Mouse (Mus musculus) retina, postnatal 1 day (tissue): ENCODE results near the gene Ccar1.
A peak's percentile ranks its signal among the peaks of the same experiment; 100 is the strongest.
"Not testable (repeated sequence)": the region's sequence is repeated elsewhere in the genome, so short reads cannot be mapped to it uniquely, and the experiment has no call there.

Experiments used
- DNase-seq: peaks from one replicate; pipeline ENCODE4 v3.0.0-alpha.2; 2012

The Ccar1 gene

DNA sequence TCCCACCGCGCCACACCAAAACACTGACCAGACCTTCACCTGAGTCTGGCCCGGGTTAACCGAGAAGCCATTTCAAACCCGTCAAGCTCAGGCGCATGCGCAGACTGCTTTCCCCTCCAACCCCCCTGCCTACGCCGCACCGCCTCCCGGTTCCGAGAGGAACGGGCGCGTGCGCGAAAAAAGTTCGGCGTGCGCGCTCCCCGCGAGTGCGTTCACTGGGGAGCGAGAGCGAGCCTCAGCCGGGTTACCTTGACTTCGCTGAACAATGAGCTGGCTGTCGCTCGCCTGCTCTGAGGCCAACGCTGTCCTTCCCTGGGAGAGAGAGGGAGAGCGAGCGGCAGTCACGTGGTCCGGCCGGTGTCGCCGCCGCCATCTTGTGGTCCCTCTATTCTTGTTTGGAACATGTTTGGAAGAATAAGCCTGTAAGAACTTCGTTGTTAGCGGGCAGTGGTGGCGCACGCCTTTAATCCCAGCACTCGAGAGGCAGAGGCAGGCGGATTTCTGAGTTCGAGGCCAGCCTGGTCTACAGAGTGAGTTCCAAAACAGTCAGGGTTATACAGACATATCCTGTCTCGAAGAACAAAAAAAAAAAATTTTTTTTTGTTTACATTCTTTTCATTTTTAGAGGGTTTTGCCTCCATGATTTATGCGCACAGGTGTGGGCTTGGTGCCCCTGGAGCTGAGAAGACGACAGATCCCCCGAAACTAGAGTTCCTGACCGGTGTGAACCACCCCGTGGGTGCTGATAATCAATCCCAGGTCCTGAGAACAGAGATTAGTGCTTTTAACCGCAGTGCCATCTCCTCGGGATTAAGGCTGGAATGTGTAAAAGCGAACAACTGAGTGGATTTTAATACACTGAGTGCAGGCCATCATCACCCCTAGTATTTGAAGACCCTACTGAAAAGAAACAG, at the start of gene Ccar1:
Gene Ccar1, minus strand, starts transcription at position 110 of the 914 bp plus-strand sequence.
- peak; percentile 99 for DNase-seq

DNA sequence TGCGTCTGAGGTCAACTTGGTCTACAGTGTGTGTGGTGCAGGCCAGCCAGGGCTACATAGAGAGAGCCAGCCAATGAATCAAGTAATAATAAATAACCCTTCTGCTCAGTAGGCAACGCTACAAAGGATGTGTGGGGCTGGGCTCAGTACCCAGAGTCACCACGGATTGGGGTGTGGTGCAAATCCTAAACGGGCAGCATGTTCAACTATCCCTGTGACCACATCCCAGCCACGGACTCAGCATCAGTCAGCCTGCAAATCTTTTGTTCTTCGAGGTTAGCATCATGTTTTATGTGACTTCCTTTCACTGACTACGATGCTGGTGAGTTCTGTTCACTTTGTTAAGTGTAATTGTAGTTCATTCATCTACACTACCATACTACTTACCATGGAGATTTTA, 48.6 kb upstream of the Ccar1 start:
- no peak for DNase-seq

DNA sequence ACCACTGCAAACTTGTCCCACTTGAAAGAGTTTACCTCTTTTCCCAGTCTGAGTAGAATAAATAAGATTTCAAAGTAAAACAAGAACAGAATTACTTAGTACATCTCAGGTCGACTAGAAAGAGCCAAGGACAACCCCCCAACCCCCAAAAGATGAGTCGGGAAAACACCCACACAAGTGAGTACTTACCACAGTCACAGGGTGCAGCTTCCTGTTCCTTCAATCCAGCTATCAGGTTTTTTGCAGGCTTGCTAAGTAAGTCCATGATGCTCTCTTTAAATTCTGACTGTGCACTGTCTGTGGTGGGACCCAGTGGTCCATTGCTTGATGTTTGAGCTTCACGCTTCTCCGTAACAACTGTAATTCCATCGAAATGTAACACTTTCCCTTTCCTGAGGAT, 45.9 kb upstream of the Ccar1 start:
- DNase-seq = no peak

DNA sequence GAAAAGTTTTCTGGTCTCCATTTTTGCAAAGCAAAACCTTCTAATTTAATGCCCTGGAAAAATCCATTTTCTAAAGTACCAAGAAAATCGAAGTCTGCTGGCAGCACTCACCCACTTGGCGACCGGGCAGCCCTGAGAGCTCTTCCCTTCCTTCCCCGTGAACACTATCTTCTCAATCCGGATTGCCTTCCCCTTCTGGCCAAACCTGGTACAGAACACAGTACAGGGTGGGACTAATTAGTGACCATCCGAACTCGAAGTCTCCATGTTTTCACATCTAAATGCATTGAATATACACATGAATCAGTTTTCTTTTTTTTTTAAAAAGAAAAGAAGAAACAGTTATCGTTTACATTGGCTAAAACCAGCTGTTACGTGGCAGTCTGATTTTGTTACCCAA, 40.7 kb upstream of the Ccar1 start:
- DNase-seq = no peak

DNA sequence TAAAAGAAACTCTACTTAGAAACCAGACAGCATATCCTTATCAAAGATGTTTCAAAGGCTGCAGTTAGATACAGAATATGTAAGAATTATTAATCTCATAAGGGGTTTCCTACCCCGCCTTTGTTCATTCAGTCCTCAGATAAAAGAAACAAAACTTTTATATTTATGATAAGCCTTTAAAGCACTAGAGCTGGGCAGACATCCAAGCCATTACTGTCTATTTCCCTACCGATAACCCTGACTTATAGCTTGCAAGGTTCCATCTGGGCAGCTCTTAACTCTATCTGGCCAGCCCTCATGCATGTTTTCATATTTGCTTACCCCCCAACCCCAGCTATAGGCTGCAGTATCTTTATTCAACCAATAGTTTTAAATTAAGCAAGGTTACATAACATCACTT, 39.5 kb upstream of the Ccar1 start:
- no peak for DNase-seq

DNA sequence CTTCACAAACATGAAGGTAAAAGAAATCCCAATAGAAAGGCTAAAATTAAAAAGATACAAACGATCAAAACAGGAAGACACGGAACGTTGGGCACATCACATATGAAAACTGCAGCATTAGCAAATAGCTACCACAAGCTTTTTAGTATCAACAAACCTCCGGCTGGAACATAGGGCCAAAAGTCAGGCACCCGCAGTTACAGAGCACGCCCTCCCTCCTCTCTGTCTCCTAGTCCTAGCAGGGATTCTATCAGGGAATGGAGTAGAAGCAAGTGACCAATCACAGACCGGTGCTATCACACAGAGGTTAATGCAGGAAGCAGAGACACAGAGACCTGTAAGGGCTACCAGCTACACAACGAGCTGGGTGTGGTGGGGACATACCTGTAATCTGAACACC, 32.4 kb upstream of the Ccar1 start:
- DNase-seq = no peak

DNA sequence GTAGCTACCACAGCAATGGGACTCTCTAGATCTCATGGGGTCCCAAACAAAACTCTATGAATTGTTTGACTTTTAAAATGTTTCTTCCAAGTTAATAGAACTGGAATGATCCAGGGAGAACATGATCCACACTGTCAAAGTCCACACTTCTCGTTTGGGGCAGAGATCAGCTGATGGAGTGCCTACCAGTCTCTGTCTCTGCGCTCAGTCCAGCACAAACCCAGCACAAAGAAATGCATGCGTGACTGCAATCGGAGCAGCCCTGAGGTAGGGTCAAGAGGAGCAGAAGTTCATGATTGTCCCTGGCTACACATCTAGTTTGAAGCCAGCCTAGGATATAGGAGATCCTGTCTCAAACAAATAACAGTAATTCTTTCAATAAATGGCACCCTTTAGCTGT, 31.3 kb upstream of the Ccar1 start:
- DNase-seq = no peak

DNA sequence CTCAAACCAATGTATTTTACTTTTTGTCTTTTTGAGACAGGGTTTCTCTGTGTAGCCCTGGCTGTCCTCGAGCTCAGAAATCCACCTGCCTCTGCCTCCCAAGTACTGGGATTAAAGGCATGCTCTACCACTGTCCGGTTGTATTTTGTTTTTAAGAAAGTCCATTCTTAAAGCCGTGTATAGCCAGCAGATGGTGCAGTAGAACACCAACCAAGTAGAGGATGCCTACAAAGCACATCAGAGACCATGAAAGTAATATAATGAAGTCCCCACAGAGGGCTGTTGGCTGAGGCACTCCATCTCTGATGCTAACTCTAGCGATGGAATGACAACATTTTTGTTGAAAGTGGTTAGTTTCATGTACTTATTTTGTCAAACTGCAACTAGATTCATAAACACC, 17.9 kb upstream of the Ccar1 start:
- DNase-seq = peak; percentile 11

DNA sequence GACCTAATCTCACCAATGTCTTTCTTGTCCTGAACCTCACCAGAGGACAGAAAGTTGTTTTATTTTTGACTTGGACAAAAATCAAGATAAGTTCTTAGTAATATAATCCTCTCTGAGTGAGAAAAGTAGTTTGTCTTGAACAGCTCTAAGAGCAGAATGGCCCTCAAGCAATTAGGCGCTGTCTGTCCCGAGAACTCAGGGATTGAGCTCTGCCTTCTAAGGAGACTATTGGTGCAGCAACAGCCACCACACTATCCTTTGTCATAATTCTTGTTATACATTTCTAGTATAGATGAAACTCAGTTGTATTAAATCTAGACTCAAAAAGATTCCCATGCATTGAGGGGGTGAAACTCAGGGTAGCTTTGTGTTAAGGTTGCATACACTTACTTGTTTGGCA, 16.7 kb upstream of the Ccar1 start:
- DNase-seq = no peak

DNA sequence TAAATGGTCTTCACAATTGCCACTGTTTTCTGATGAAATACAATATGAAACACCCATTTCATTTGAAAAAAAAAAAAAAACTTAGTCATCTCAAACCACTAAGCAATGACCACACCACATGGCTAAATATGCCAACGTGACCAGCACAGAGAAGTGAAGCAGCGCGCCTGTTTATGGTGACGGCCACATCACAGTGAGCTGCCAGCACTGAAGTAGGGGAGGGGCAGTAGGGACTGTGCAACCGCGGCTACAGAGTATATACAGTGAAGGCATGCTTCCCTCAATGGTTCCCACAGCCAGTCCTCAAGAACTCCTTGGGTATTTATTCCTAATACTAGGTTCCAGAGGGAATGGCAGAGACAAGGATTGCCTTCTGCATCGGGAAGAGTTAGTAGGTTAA, 16.2 kb upstream of the Ccar1 start:
- no peak for DNase-seq

DNA sequence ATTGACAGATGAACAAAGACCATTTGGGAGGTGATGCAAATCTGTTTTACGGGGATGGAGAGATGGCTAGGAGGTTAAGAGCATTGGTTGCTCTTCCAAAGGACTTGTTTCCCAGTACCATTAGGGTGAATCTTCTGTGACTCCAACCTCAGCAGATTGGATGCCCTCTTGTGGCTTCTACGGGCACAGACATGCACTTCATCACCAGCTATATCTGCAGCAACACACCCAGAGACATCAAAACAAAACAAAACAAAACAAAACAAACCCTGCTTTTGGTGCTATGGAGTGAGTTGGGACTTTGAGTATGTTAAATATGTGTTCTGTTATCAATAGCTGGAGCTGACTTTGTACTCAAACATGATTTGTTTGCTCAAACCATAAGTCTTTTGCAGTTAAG, 12.0 kb upstream of the Ccar1 start:
- DNase-seq = peak; percentile 50

DNA sequence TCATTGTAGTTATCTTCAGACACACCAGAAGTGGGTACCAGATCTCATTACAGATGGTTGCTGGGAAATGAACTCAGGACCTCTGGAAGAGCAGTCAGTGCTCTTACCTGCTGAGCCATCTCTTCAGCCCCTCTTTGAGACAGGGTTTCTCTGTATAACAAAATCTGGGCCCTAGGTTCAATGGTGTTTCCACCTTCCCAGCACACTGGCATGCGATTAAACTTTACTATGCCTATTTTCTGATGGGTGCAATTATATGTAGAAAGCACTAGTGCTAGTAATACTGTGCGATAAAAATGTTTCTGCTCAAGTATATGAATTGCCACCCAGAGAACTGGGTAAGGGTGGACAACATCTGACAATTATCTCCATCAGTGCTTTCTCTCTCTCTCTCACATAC, 11.2 kb upstream of the Ccar1 start:
- DNase-seq = no peak

DNA sequence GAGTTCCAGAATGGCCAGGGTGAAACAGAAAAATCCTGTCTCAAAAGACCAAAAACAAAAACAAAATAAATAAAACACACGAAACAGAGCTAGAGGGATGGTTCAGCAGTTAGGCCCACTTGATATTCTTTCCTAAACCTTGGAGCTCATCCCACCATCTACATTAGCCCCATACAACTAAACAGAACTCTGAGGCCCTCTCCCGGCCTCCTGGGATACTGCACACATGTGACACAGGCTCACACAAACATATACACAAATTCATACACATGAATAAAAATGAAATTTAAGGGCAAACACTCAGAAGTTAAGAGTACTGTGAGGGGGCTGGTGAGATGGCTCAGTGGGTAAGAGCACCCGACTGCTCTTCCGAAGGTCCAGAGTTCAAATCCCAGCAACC, 2.1 kb upstream of the Ccar1 start:
- no peak for DNase-seq

DNA sequence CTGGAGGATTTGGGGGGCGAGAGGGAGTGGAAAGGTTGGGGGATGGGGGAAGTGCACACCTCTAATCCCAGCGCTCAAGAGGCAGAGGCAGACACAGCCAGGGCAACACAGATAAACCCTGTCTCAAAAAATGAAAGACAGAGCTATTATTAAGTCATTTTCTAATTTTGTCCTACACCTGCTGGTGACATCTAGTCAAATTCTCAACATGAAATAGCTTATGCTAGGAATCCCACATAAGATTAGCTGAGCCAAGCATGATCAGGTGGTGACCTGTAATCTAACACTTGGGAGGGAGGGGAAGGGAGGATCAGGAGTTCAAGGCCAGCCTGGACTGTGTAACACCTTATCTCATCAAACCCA, 986 bp upstream of the Ccar1 start:
- DNase-seq = no peak

DNA sequence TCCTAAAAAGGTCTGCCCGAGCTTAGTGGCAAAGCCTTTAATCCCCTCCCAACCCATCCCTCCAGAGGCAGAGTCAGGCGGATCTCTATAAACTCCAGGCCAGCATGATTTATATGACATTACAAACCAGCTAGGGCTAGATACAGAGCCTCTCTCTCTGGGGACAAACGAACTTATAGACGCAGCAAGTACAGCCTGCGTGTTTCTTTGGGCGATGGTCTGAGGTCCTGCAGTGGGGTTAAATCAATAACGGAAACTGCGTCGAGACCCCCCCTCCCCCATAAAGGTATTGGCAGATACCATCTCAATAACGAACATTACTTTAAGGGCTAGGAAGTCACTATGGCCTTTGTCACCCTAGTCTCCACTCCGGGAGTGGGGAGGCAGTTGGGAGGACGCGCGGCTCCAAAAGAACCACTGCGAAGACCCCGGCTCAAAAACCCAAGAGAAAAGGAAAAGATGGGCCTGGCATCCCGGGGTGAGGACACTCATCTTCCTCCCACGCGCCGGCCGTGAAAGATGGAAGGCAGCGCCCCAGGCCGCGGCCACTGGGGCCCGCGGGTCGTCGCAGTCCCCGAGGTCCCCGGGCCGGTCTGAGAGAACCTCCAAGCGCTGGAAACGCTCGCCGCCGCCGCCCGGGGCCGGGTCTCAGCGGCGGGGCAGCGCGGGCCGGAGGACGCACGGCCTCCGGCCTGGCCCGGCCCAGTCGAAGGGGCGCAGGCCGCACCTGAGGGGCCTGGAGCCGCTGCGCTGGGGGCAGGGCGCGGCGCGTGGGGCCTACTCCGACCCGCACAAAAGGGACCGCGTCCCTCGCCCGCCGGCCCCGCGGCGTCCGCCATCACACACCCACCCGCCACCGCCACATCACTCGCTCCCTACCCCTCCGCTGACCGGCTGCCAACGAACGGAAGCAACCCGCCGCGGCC, 572 bp downstream of the Ccar1 start:
- peak; percentile 44 for DNase-seq

DNA sequence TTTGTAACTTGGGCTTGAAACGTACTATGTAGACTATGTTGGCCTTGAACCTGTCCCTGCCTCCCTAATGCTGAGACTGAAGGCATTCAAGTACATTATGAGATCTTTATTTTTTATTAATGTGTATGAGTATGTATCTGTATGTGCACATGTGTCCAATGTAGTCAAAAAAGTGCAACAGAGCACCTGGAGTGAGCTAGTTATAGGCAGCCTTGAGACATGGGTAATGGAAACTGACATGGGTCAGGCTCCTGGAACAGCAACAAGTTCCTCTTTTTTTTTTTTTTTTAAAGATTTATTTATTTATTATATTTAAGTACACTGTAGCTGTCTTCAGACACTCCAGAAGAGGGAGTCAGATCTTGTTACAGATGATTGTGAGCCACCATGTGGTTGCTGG, 10.3 kb downstream of the Ccar1 start:
- not testable (repeated sequence) for DNase-seq

DNA sequence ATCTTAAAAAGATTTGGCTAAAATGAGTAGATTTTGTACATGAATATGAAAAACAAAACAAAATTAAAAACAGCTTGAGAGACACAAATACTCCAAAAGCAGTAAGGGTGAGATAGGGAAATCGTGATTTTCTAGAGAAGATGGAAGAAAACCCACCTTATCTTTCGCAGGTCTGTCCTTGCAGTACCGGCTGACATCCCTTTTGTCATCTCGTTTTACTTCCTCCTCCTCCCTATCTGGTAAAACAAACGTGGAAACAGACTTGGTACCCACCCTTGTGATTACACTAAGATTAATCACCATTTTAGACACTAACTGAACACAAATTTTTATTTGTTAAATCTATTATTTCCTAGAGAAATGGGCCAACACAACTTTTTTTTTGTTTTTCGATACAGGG, 41.3 kb downstream of the Ccar1 start:
- no peak for DNase-seq

DNA sequence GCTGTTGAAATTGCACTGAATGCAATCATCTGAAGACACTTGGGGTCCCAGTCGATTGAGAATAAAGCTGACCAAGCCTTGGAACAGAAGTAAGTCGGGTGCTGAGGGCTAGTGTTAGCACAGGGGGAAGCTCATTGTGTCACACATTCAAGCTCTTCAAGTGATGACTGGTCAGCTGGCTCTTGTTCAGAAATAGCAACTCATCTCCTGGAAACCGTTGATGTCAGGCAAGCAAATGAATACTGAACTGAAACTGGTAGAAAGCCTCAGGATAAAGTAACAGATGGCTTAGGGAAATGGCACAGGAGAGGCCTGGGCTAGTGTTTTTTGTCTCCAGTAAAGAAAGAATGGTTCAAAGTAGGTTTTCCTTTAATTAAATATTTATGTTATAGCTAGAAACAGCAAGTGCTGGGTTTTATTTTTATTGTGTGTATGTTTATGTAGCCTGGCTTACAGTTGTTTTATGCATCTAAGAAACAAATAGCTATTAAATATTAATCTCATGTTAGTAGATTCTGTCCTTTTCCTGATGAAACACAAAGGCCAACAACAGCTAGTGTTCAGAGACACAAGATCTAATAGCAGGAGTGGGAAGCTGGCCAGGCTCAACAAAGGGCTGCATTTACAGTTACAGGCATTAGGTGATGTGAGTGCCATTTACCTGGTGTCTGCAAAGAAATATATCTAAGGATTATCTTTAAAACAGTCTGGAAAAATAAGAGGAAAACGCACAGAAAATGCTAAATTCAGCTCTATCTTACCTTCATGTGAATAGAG, 51.9 kb downstream of the Ccar1 start:
- peak; percentile 20 for DNase-seq

DNA sequence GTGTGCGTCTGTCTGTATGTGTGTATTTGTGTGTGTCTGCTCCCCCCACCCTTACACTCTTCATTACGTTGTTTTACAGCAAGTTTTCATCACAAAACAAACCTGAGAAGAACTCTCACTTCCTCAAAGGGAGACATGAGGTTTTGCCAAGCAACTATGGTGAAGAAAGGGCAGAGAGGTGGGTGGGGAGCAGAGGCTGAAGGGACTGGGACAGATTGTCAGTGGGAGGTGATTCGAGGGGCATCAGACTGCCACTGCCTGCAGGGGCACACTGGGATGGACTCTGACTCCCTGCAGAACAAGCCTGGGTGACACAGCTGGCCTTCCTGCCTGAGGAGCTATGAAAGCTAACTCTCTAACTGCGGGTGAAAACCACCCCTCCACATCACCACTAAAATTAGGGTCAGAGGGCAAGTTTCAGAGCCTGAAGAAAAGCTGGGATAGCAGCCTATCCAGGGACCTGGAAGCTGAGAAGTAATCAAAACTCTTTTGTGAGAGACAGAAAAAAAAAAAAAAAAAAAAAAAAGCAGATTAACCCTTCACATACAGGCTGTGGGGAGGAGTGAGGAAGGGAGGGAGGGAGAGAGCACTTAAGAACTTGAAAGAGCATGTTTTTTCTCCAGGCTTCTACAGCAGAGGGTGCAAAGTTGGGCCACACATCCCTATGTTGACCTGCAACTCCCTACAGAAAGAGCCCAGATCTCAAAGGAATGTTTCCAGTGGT, 55.0 kb downstream of the Ccar1 start:
- no peak for DNase-seq

DNA sequence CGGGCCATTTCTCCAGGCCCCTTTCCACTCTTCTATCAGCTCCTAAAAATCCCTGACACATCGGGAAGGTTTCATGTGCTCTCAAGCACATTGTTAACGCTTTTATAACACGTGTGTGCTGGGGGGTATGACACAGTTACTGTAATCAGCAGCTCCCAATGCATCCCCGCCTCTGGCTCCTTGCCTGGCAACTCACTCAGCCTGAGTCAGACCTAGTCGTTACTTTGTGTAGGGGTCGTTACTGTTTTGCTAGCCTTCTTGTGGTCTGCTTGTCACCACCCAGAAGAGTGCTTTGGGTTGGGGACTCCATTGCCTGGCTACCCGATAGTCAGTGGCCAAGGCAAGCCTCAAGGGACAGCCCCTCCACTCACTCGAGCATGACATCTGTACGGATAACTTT, 61.3 kb downstream of the Ccar1 start:
- DNase-seq = peak; percentile 15

DNA sequence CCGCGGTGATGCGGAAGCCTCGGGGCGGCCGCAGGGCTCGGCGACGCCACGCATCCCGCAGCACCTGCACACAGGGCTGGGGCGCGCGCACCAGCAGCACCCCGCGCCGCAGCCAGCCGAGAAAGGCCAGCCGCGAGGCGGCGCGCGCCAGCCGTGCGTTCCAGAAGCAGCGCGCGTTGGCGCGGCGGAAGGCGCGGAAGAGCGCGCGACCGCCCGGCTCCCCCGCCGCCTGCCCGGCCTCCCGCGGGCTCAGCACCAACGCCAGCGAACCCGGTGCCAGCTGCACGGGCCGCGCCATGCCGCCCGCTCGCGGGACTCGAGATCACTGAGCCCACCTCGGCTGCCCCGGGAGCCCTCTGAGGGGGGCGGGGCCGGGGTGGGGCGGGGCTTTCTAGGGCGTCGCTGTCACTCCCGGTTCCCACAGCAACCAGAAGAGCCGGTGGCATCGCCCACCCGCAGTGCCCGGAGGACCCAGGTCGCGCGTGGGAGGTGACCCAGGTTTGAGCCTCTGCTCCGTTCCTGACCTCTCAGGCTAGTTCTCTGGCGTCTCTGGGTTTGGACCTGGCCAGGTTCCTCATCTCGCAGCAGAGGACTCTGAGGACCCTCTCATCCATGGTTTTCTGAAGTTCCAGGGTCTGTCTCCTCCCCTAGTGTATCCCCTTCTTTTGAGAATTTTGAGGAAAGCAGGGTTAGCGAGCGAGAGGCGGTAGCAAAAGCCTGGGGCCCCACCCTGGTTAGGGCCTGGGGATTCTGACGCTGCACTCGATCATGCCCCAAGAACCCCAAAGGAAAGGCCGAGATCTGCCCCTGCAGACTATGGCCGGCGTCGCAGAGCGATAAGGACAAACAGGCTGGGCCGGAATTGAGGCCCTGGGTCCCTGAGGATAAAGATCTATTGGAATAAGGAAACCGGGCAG, 66.1 kb downstream of the Ccar1 start, which contains the start of gene Stox1:
Gene Stox1, minus strand, starts transcription at position 358 of the 917 bp plus-strand sequence.
- peak; percentile 87 for DNase-seq
